Mouse (Mus musculus): ENCODE data around the gene Gm20741.

Gm20741 gene

DNA sequence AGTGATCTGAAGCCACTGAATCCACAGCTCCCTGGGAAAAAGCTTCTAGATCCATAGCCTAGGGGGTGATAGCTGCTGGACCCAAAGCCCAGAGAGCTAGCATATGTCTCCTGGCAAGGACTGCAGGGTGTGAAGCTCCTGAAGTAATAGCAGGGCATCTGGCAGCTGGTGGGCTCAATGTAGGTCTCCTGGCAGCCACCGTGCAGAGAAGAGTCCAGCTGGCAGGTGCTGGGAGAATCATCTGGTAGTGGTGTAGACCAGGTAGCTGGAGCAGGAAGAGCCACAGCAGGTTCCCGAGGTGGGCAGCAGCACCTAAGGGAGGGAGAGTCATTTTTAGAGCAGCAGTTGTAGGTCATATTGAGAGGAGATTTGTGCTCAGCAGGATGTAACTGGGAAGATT lies at the start of gene Gm20741:
TSS of gene Gm20741 (minus strand) at position 394 of the 400 bp plus-strand sequence.
- DNase-seq (ENCODE audit: low spot score) = no peak

DNA sequence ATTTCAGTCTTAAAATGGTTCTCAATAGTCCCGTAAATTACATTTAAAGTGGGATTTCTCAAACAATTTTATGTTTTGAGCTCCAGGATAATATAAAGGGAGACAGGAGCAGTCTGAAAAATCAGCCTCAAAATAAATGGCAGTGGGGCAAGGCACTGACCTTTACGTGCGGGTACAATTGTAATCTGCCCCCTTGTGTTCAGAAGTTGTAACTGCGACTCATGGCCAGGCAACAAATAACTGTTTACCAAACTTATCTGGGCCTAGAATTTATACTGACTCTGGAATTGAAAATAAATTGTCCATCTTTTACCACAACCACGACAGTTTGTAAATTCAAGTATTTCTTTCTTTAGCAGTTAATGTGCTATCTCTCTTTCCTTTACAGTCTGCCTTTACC lies 39.4 kb upstream of the Gm20741 start:
- DNase-seq (ENCODE audit: low spot score) = no peak

DNA sequence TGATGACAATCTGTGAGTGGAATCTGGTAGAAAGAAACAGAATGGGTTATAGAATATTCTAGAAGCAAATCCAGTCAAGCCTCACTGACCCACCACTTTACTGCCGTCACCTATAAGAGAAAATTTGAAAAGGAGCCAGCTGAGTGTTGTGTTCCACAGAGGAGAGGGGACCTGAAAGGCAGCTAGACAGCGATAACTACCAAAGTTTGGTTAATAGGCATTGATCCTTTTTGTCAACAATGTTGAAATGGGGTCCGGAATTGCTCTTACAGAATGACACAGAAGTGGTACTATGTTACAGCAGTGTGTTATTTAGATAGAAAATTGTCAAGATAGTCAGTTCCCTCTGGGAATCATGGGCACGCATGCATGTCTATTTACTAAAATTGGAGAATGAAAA lies 36.5 kb upstream of the Gm20741 start:
- DNase-seq (ENCODE audit: low spot score) = no peak

DNA sequence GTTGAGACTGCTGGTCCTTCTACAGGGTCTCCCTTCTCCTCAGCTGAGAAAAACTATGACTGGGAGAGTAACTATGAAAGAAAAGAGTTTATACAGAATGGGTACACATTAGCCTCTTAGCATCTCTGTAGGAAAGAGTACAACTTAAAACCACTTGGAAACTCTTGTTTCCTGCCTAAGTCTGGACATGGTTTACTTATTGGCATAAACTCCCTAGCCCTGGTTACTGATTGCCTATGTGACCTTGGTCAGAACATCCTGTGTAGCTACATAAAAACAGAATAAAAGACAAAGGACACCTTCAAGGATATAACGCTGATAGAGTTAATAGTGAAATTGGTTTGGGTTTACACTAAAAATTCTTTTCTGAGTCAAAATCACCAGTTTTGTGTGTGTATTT lies 35.3 kb upstream of the Gm20741 start:
- DNase-seq (ENCODE audit: low spot score) = no peak

DNA sequence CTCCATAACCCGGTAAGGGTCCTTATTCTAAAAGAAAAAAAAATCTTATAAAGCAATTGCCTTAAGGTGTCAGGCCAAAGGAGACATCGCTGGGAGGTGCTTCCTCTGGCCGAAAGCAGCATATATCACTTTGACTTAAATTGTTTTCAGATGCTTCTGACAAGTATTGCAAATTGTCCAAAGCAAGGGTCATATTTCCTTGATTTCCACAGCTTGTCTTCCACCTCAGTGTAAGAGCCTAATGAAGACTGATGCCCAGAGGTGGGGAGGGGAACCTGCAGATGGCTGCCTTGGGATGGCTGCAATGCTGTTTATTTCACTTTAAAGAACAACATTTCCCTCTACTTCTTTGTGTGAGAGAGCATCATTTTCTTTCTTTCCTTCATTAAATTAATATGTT lies 15.0 kb upstream of the Gm20741 start:
- DNase-seq (ENCODE audit: low spot score) = no peak

DNA sequence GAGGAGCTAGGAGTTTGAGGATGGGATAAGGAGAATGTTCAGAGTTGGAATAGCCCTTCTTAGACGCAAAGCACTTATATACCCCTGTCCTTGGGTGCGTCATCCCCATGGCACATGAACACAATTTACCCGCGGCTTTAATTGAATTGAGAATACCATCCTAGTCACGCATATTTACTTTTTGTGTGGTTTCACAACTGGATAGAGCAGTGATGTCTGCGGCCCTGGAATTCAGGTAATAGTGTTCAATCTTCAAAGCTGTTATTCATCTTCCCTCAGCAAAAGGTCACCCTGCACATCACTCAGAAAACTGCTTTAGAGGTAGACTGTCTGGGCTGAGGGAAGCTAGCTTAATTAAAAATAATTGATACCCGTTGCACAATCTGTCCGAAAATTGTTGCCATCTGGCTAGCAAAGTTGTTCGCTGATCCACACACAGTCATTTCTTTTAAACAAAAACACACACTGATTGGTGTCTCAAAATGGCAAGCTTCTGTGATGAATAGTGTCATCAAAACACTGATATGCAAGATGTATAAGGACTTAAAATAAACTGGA lies 14.2 kb upstream of the Gm20741 start, which contains the start of gene Krtap14:
TSS of gene Krtap14 (minus strand) at position 51 of the 558 bp plus-strand sequence.
- DNase-seq (ENCODE audit: low spot score) = no peak

DNA sequence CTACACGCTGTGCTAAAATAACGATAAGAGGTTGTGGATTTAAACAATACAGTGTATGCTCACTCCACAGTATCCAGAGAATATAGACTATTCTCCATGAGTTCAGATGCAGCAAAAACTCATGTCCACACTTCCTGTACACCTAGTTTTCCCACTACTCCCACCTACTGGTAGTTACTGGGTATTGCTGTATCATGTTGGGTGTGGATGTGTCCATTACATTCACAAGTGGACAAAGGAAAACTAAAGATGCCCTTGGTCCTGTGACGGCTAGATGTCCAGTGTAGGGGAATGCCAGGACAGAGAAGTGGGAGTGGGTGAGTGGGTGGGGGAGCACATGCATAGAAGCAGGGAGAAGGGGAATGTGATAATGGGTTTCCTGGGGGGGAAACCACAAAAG lies 11.7 kb upstream of the Gm20741 start:
- no peak for DNase-seq (ENCODE audit: low spot score)

DNA sequence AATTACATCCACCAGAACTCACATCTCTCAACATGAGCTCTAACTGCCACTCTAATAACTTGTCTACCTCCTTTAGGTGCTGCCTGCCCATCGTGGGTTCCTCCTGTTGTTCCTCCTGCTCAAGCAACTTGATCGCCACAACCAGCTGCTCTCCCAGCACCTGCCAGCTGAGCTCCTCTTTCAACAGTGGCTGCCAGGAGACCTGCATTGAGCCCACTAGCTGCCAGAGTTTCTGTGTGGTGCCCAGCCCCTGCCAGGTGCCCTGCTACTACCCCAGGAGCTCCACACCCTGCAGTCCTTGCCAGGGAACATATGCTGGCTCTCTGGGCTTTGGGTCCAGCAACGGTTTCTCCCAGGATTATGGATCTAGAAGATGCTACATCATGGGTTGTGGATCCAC lies 8.0 kb upstream of the Gm20741 start, which contains the start of gene Krtap15:
TSS of gene Krtap15 (plus strand) at position 150 of the 400 bp plus-strand sequence.
- no peak for DNase-seq (ENCODE audit: low spot score)

DNA sequence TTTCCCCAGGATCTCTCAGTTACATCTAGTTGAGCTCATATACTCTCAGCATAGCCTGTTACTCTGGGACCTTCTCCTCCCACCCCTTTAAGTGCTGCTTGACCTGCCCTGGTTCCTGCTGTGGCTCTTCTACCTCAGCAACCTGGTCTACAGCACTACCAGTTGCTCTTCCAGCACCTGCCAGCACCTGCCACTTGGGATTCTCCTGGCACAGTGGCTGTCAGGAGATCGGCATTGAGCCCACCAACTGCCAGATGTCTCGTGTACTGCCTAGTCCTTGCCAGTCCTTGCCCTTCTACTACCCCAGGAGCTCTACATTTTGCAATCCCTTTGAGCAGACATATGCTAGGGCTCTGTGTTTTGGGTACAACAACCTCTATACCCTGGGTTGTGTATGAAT lies 25.2 kb downstream of the Gm20741 start:
- no peak for DNase-seq (ENCODE audit: low spot score)

DNA sequence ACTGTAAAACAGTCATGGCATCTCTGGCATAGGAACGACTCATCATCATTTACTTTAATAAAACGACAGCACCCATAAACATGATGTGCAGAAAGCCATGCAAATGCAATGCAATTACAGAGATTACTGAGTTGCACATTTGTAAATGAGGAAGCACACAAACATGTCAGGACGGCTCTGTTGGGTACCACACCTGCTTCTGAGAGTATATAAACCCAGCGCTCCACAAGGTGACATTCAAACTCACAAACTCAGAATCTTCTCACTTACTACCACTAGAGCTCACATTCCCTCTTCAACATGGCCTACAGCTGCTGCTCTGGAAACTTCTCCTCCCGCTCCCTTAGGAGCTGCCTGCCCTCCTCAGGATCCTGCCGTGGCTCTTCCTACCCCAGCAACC lies 34.4 kb downstream of the Gm20741 start, which contains the start of gene Gm5965:
TSS of gene Gm5965 (plus strand) at position 301 of the 400 bp plus-strand sequence.
- DNase-seq (ENCODE audit: low spot score) = no peak

DNA sequence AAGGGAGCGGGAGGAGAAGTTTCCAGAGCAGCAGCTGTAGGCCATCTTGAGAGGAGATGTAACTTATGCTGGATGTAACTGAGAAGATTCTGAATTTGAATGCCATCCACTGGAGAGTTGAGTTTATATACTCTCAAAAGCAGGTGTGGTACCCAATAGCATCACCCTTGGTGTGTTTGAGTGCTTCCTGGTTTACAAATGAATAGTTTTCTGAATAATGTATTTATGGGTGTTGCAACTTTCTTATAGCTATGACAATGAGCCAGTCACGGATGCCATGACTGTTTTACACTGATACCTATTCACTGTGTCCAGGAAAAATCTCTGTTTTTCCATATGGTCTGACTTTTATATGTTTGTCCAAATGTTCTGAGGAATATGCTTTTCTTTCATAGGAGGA lies 37.9 kb downstream of the Gm20741 start, which contains the start of gene 2310057N15Rik:
TSS of gene 2310057N15Rik (minus strand) at position 101 of the 400 bp plus-strand sequence.
- DNase-seq (ENCODE audit: low spot score) = no peak
